Mouse (Mus musculus) myocyte (in vitro differentiated cells): Measurements from ENCODE around the gene Itsn1. TPM values are rescaled to one million over a fixed set of nuclear protein-coding genes. Genes with fewer than 3 reads are reported as not detected.

Experiments
- H3K27me3 ChIP-seq: one replicate; pipeline ENCODE4 v1.6.1; 2011; ENCODE audit not compliant: control insufficient read depth, insufficient read depth, insufficient read length
- H3K36me3 ChIP-seq: one replicate; pipeline ENCODE4 v1.6.1; 2011; ENCODE audit not compliant: control insufficient read depth, insufficient read depth
- H3K4me2 ChIP-seq: one replicate; pipeline ENCODE4 v1.6.1; 2011; ENCODE audit warnings: low read depth, control low read depth
- H3K4me3 ChIP-seq: one replicate; pipeline ENCODE4 v1.5.1; 2011; ENCODE audit warnings: mild to moderate bottlenecking, control low read depth, moderate library complexity
- H3K79me2 ChIP-seq: one replicate; pipeline ENCODE4 v1.6.1; 2011; ENCODE audit not compliant: control insufficient read depth, insufficient read depth
- H3ac ChIP-seq: one replicate; pipeline ENCODE4 v1.6.1; 2011; ENCODE audit not compliant: control insufficient read depth, insufficient read length
- CEBPB ChIP-seq: IDR thresholded peaks from 2 replicates; pipeline ENCODE4 v1.6.1; 2011; ENCODE audit warnings: mild to moderate bottlenecking, moderate library complexity; ENCODE audit not compliant: poor library complexity, insufficient read depth, severe bottlenecking
- E2F4 ChIP-seq: IDR thresholded peaks from one replicate; pipeline ENCODE4 v1.6.1; 2011; ENCODE audit warnings: mild to moderate bottlenecking, control low read depth, moderate library complexity; ENCODE audit not compliant: insufficient read depth
- MAX ChIP-seq: IDR thresholded peaks from one replicate; pipeline ENCODE4 v1.6.1; 2011; ENCODE audit warnings: low read depth, mild to moderate bottlenecking, control low read depth
- MYOD1 ChIP-seq, 3 experiments: IDR thresholded peaks; one replicate each; pipeline ENCODE4 v1.6.1; 2011; ENCODE audit warnings: control low read depth in 2 of 3, low read depth in 2 of 3, mild to moderate bottlenecking in 2 of 3, moderate library complexity in 1 of 3; ENCODE audit not compliant: insufficient read length in 2 of 3, control insufficient read depth in 1 of 3
- MYOG ChIP-seq, 3 experiments: IDR thresholded peaks; one replicate each; pipeline ENCODE4 v1.6.1; 2011; ENCODE audit warnings: control low read depth in 2 of 3, low read depth in 2 of 3, mild to moderate bottlenecking in 2 of 3; ENCODE audit not compliant: insufficient read length in 2 of 3, control insufficient read depth in 1 of 3, insufficient read depth in 1 of 3
- POLR2A ChIP-seq: IDR thresholded peaks from one replicate; pipeline ENCODE4 v1.6.1; 2011; ENCODE audit warnings: low read depth, mild to moderate bottlenecking, control low read depth, moderate library complexity; ENCODE audit not compliant: insufficient read length
- POLR2AphosphoS2 ChIP-seq: IDR thresholded peaks from one replicate; pipeline ENCODE4 v1.6.1; 2011; ENCODE audit warnings: low read depth, control low read depth; ENCODE audit not compliant: insufficient read length
- REST ChIP-seq: IDR thresholded peaks from one replicate; pipeline ENCODE4 v1.6.1; 2011; ENCODE audit warnings: mild to moderate bottlenecking, control low read depth, moderate library complexity; ENCODE audit not compliant: insufficient read depth, insufficient read length
- SRF ChIP-seq: IDR thresholded peaks from one replicate; pipeline ENCODE4 v1.6.1; 2011; ENCODE audit warnings: low read depth; ENCODE audit not compliant: control insufficient read depth, insufficient read length
- TCF12 ChIP-seq: IDR thresholded peaks from one replicate; pipeline ENCODE4 v1.6.1; 2011; ENCODE audit warnings: mild to moderate bottlenecking, control low read depth; ENCODE audit not compliant: poor library complexity, insufficient read depth, severe bottlenecking
- TCF3 ChIP-seq: IDR thresholded peaks from one replicate; pipeline ENCODE4 v1.6.1; 2011; ENCODE audit warnings: low read depth, control low read depth; ENCODE audit not compliant: insufficient read length
- USF1 ChIP-seq: IDR thresholded peaks from one replicate; pipeline ENCODE4 v1.6.1; 2011; ENCODE audit warnings: low read depth, mild to moderate bottlenecking, control low read depth, moderate library complexity
- polyA plus RNA-seq: library from polyadenylated mRNA; unstranded; fragments of >200 nt; fragmentation: generic; extraction: Trizol; gene quantifications from one replicate; pipeline ENCODE4 v1.2.1, GENCODE M21; 2012; ENCODE audit warnings: missing spikeins

Itsn1 gene
- polyA plus RNA-seq, 1 experiment: 27.5 TPM

GRCm38 (mm10) chr16:91810235-91810634 lies 81.2 kb downstream of the Itsn1 start:
- H3K36me3 ChIP-seq: peaks cover 10% of the 10 kb centered on the region
- TF ChIP-seq SRF (no peak), REST (no peak), POLR2A (no peak), CEBPB (no peak), POLR2AphosphoS2 (no peak), TCF3 (no peak), E2F4 (no peak), MYOD1 (IDR thresholded peaks at IDR 0.05; ENCODE audit: control insufficient read depth in 1 of 3, insufficient read length in 2 of 3, low read depth in 2 of 3) (no peak), MAX (no peak), MYOG (IDR thresholded peaks at IDR 0.05; ENCODE audit: control insufficient read depth in 1 of 3, insufficient read depth in 1 of 3, insufficient read length in 2 of 3, low read depth in 2 of 3) (no peak), USF1 (no peak), TCF12 (no peak)
- H3K79me2 ChIP-seq: no peaks in the 10 kb centered on the region
- no peak overlapping the region for H3K4me3 ChIP-seq
- no peak overlapping the region for H3ac ChIP-seq
- H3K27me3 ChIP-seq: no peaks in the 10 kb centered on the region
- no peak overlapping the region for H3K4me2 ChIP-seq

GRCm38 (mm10) chr16:91811339-91811738 lies 82.3 kb downstream of the Itsn1 start:
- no peak overlapping the region for H3K4me3 ChIP-seq
- no peaks in the 10 kb centered on the region for H3K79me2 ChIP-seq
- no peaks in the 10 kb centered on the region for H3K27me3 ChIP-seq
- H3K36me3 ChIP-seq: peaks cover 15% of the 10 kb centered on the region
- no peak overlapping the region for H3ac ChIP-seq
- no peak overlapping the region for H3K4me2 ChIP-seq
- TF ChIP-seq E2F4 (no peak), SRF (no peak), TCF3 (no peak), MYOD1 (IDR thresholded peaks at IDR 0.05; ENCODE audit: control insufficient read depth in 1 of 3, insufficient read length in 2 of 3, low read depth in 2 of 3) (no peak), POLR2AphosphoS2 (no peak), CEBPB (no peak), USF1 (no peak), POLR2A (no peak), MAX (no peak), TCF12 (no peak), MYOG (IDR thresholded peaks at IDR 0.05; ENCODE audit: control insufficient read depth in 1 of 3, insufficient read depth in 1 of 3, insufficient read length in 2 of 3, low read depth in 2 of 3) (no peak)

GRCm38 (mm10) chr16:91811876-91812275 lies 82.8 kb downstream of the Itsn1 start:
- Histone ChIP-seq H3ac (no peak overlapping the region), H3K4me3 (no peak overlapping the region), H3K4me2 (no peak overlapping the region), H3K79me2 (no peaks in the 10 kb centered on the region), H3K36me3 (peaks cover 15% of the 10 kb centered on the region), H3K27me3 (no peaks in the 10 kb centered on the region)
- no peak for TF ChIP-seq MYOD1 (IDR thresholded peaks at IDR 0.05; ENCODE audit: control insufficient read depth in 1 of 3, insufficient read length in 2 of 3, low read depth in 2 of 3)
- TF ChIP-seq E2F4: no peak
- no peak for TF ChIP-seq SRF
- TF ChIP-seq REST: no peak
- TF ChIP-seq TCF12: no peak
- TF ChIP-seq POLR2A: no peak
- no peak for TF ChIP-seq MAX
- TF ChIP-seq CEBPB: no peak
- TF ChIP-seq MYOG (IDR thresholded peaks at IDR 0.05; ENCODE audit: control insufficient read depth in 1 of 3, insufficient read depth in 1 of 3, insufficient read length in 2 of 3, low read depth in 2 of 3): no peak
- TF ChIP-seq POLR2AphosphoS2: no peak
- no peak for TF ChIP-seq TCF3
- TF ChIP-seq USF1: no peak

- no peak overlapping the region for H3K4me3 ChIP-seq
Measured at GRCm38 (mm10) chr16:91813543-91813942, 84.5 kb downstream of the Itsn1 start.

GRCm38 (mm10) chr16:91815067-91815466 lies 86.0 kb downstream of the Itsn1 start:
- H3K36me3 ChIP-seq: peaks cover 20% of the 10 kb centered on the region
- H3ac ChIP-seq: no peak overlapping the region
- TF ChIP-seq POLR2AphosphoS2 (no peak), MYOD1 (IDR thresholded peaks at IDR 0.05; ENCODE audit: control insufficient read depth in 1 of 3, insufficient read length in 2 of 3, low read depth in 2 of 3) (no peak), MYOG (IDR thresholded peaks at IDR 0.05; ENCODE audit: control insufficient read depth in 1 of 3, insufficient read depth in 1 of 3, insufficient read length in 2 of 3, low read depth in 2 of 3) (no peak), SRF (no peak), POLR2A (no peak), CEBPB (no peak), TCF3 (no peak), USF1 (no peak), REST (no peak), E2F4 (no peak), TCF12 (no peak), MAX (no peak)
- H3K4me3 ChIP-seq: no peak overlapping the region
- no peaks in the 10 kb centered on the region for H3K27me3 ChIP-seq
- no peak overlapping the region for H3K4me2 ChIP-seq
- H3K79me2 ChIP-seq: no peaks in the 10 kb centered on the region

More at GRCm38 (mm10) chr16:91813543-91813942, 84.5 kb downstream of the Itsn1 start:
- no peaks in the 10 kb centered on the region for H3K79me2 ChIP-seq
- H3ac ChIP-seq: no peak overlapping the region
- no peak overlapping the region for H3K4me2 ChIP-seq
- TF ChIP-seq MAX: no peak
- no peaks in the 10 kb centered on the region for H3K27me3 ChIP-seq
- H3K36me3 ChIP-seq: peaks cover 20% of the 10 kb centered on the region
